Comparison of ENCODE assay signal across 8 mouse cellular contexts in genomic region chr4:145129956-145130548, GRCm38 (mm10).
DNase-seq lines count a peak whose midpoint lies in the region; ATAC-seq lines count a peak whose summit lies in the region.

No protein-coding gene starts in this region.

- peak; percentile 41 for DNase-seq in midbrain, embryonic 14.5 days
- DNase-seq in midbrain, embryonic 11.5 days (ENCODE audit: low spot score, missing footprints), result no peak
- peak; percentile 88 for DNase-seq in fibroblast of lung, adult 2 months (ENCODE audit: low read depth)
- peak; percentile 42 for DNase-seq in kidney, adult 9 months
- peak; percentile 84 to 87 for DNase-seq in lung, adult 18-20 months
- no peak for DNase-seq in neural tube, embryonic 10.5 days (ENCODE audit: extremely low spot score, low spot score)

- H3K4me2 ChIP-seq in midbrain, embryonic 14.5 days (ENCODE audit: low read length), result no peak overlapping the region
- H3K4me2 ChIP-seq in midbrain, embryonic 11.5 days, result no peak overlapping the region
- 0 out of 2 replicates have a peak overlapping the region, but pooled peaks have one; percentile 9 for H3K4me2 ChIP-seq in stomach, embryonic 16.5 days (ENCODE audit: low read depth, low read length)
- H3K4me2 ChIP-seq in intestine, embryonic 15.5 days (replicated peaks), result no peak overlapping the region

- H3K9me3 ChIP-seq in midbrain, embryonic 14.5 days (ENCODE audit: control insufficient read depth, low read length), result no peaks in the 10 kb centered on the region
- no peaks in the 10 kb centered on the region for H3K9me3 ChIP-seq in midbrain, embryonic 11.5 days (ENCODE audit: control insufficient read depth, low read length)
- no peaks in the 10 kb centered on the region for H3K9me3 ChIP-seq in stomach, embryonic 16.5 days (replicated peaks; ENCODE audit: control insufficient read depth, low read length)
- no peaks in the 10 kb centered on the region for H3K9me3 ChIP-seq in intestine, embryonic 15.5 days

- H3K9ac ChIP-seq in midbrain, embryonic 14.5 days (replicated peaks; ENCODE audit: low read length), result no peak overlapping the region
- H3K9ac ChIP-seq in midbrain, embryonic 11.5 days (ENCODE audit: low read length), result no peak overlapping the region
- H3K9ac ChIP-seq in stomach, embryonic 16.5 days (ENCODE audit: low read length), result no peak overlapping the region
- H3K9ac ChIP-seq in intestine, embryonic 15.5 days, result no peak overlapping the region

- ATAC-seq in midbrain, embryonic 14.5 days (ENCODE audit: low FRiP score, low TSS enrichment), result no peak
- no peak for ATAC-seq in midbrain, embryonic 11.5 days (ENCODE audit: low FRiP score)
- peak; percentile 51; the same call in 1 of the 2 replicates for ATAC-seq in stomach, embryonic 16.5 days (ENCODE audit: insufficient read depth, low FRiP score)
- ATAC-seq in intestine, embryonic 15.5 days, result no peak

- peaks cover 88% of the 10 kb centered on the region for H3K36me3 ChIP-seq in midbrain, embryonic 14.5 days (ENCODE audit: control insufficient read depth, insufficient read depth, low read length)
- H3K36me3 ChIP-seq in midbrain, embryonic 11.5 days (ENCODE audit: control insufficient read depth, insufficient read depth, low read length), result peaks cover 5% of the 10 kb centered on the region
- H3K36me3 ChIP-seq in stomach, embryonic 16.5 days (ENCODE audit: control insufficient read depth, insufficient read depth, low read length), result peaks cover 24% of the 10 kb centered on the region
- peaks cover 31% of the 10 kb centered on the region for H3K36me3 ChIP-seq in intestine, embryonic 15.5 days

- no peaks in the 10 kb centered on the region for H3K27me3 ChIP-seq in midbrain, embryonic 14.5 days (ENCODE audit: control insufficient read depth, insufficient read depth, low read length)
- H3K27me3 ChIP-seq in midbrain, embryonic 11.5 days (ENCODE audit: control insufficient read depth, insufficient read depth, low read length), result no peaks in the 10 kb centered on the region
- H3K27me3 ChIP-seq in stomach, embryonic 16.5 days (ENCODE audit: control insufficient read depth, insufficient read depth, low read length), result no peaks in the 10 kb centered on the region
- no peaks in the 10 kb centered on the region for H3K27me3 ChIP-seq in intestine, embryonic 15.5 days (replicated peaks)

- no peak overlapping the region for H3K4me3 ChIP-seq in midbrain, embryonic 14.5 days (replicated peaks; ENCODE audit: low read depth, low read length)
- no peak overlapping the region for H3K4me3 ChIP-seq in midbrain, embryonic 11.5 days (ENCODE audit: low read depth, low read length)
- no peak overlapping the region for H3K4me3 ChIP-seq in stomach, embryonic 16.5 days (replicated peaks; ENCODE audit: low read length)
- no peak overlapping the region for H3K4me3 ChIP-seq in intestine, embryonic 15.5 days (replicated peaks)

- H3K27ac ChIP-seq in midbrain, embryonic 14.5 days (replicated peaks; ENCODE audit: low read depth, low read length), result no peak overlapping the region
- no peak overlapping the region for H3K27ac ChIP-seq in midbrain, embryonic 11.5 days (ENCODE audit: low read depth, low read length)
- peak overlapping the region; percentile 77 for H3K27ac ChIP-seq in stomach, embryonic 16.5 days (ENCODE audit: low read length)
- H3K27ac ChIP-seq in intestine, embryonic 15.5 days, result no peak overlapping the region

- no peaks in the 10 kb centered on the region for H3K4me1 ChIP-seq in midbrain, embryonic 14.5 days (ENCODE audit: control insufficient read depth, insufficient read depth, low read length)
- no peaks in the 10 kb centered on the region for H3K4me1 ChIP-seq in midbrain, embryonic 11.5 days (ENCODE audit: control insufficient read depth, insufficient read depth, low read length)
- peaks cover 17% of the 10 kb centered on the region for H3K4me1 ChIP-seq in stomach, embryonic 16.5 days (ENCODE audit: control insufficient read depth, insufficient read depth, low read length)
- no peaks in the 10 kb centered on the region for H3K4me1 ChIP-seq in intestine, embryonic 15.5 days (replicated peaks)

Comparison
In these comparisons a context has a peak if more than half of its experiments do, and no peak if none do; other contexts are left out.
1. DNase-seq: peak in midbrain, embryonic 14.5 days (single experiment), fibroblast of lung, adult 2 months (single experiment), kidney, adult 9 months (single experiment) and lung, adult 18-20 months (2 of 2); none in midbrain, embryonic 11.5 days (single experiment) and neural tube, embryonic 10.5 days (single experiment).